Comparison of ENCODE assay signal across 8 mouse cellular contexts in the genomic region with DNA sequence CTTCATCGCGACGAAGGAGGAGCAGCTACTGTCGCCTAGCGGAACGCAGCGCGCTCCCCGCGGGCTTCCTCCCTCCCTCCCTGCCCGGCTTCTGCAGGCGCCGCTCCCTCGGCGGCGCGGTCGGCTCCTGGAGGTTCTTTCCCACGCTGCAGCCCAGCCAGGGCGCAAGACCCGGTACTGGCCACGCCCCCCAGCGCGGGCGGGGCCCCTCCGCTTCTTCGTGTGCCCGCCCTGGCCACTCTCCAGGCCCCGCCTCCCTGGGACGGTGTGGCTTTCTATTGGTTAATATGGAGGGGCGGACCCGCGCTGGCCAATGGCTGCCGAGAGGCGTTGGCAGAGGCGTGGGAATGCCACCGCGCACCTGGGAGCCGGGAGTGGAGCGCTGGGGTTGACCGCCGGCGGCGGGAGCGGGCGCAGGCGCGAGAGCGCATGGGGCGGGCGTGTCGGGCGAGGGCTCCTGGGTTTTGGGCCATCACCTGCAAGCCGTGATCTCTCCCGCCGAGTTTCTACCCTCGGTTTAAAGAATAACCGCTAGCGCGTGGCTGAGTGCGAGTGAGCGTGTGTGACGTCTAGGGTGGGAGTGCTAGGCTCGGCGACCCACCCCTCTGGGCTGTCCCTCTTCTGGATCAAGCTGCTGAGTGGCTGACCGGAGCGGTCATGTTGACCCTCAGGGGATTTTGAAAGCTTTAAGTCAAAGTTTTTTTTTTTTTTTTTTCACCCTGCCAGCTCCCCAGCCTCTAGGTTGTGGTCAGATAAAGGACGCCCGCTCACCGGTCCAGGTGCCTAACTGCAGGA. TPM values are rescaled to one million over a fixed set of nuclear protein-coding genes. Genes with fewer than 3 reads are reported as not detected.
DNase-seq lines count a peak whose midpoint lies in the region; ATAC-seq and TF ChIP-seq lines count a peak whose summit lies in the region.

TSS of gene Hey2 (minus strand) at position 159 of the 795 bp plus-strand sequence.

- peaks cover 67% of the 10 kb centered on the region for H3K27me3 ChIP-seq in lung, embryonic 15.5 days

- peak within 1 kb of the TSS; percentile 80 for H3K4me2 ChIP-seq in lung, embryonic 15.5 days

- peak; percentile 94 for DNase-seq in MN1 (ENCODE audit: low spot score)
- DNase-seq in cerebellum, adult 9-11 months: peak; percentile 98
- DNase-seq in layer of hippocampus, adult 9-10 months (ENCODE audit: low spot score): peak; percentile 91
- peak; percentile 89 to 90 for DNase-seq in thymus, adult 18-20 months

- peak within 1 kb of the TSS; percentile 29 for H3K9ac ChIP-seq in lung, embryonic 15.5 days

- no peaks in the 10 kb centered on the region for H3K36me3 ChIP-seq in lung, embryonic 15.5 days

- H3K4me3 ChIP-seq in lung, embryonic 15.5 days: peak within 1 kb of the TSS; percentile 55
- peak within 1 kb of the TSS; percentile 86 for H3K4me3 ChIP-seq in olfactory bulb, adult 2 months (ENCODE audit: insufficient read depth, low read depth, low read length)

- under 1% methylated on average over 70 of the region's 70 CpGs for WGBS in lung, embryonic 15.5 days
- under 1% methylated on average over 70 of the region's 70 CpGs for WGBS in olfactory bulb, adult 2 months

- TF ChIP-seq CTCF in olfactory bulb, adult 2 months (IDR thresholded peaks at IDR 0.05; ENCODE audit: insufficient read depth, low read depth, low read length): no peak

- no peaks in the 10 kb centered on the region for H3K9me3 ChIP-seq in lung, embryonic 15.5 days

- ATAC-seq in frontal cortex, adult (ENCODE audit: low TSS enrichment): peak; percentile 94
- ATAC-seq in hematopoietic stem cell, adult 5-6 weeks (replicated peaks in 1 of 2; ENCODE audit: insufficient read depth in 1 of 2, low FRiP score in 2 of 2, low TSS enrichment in 1 of 2, low read depth in 1 of 2, poor library complexity in 2 of 2, severe bottlenecking in 2 of 2): peak; percentile 92 to 93
- peak; percentile 99 for ATAC-seq in lung, embryonic 15.5 days (ENCODE audit: borderline replicate concordance, extremely low read depth, low FRiP score, low TSS enrichment)

- TF ChIP-seq POLR2A in olfactory bulb, adult 2 months (IDR thresholded peaks at IDR 0.05; ENCODE audit: insufficient read depth, low read depth, low read length): peak; percentile 56

- peaks cover 25% of the 10 kb centered on the region for H3K4me1 ChIP-seq in lung, embryonic 15.5 days
- peaks cover 7% of the 10 kb centered on the region for H3K4me1 ChIP-seq in olfactory bulb, adult 2 months (ENCODE audit: control insufficient read depth, insufficient read depth, low read length)

- H3K27ac ChIP-seq in lung, embryonic 15.5 days: peak within 1 kb of the TSS; percentile 4; the same call in 1 of the 2 replicates
- peak within 1 kb of the TSS; percentile 21; the same call in 1 of the 2 replicates for H3K27ac ChIP-seq in olfactory bulb, adult 2 months (ENCODE audit: insufficient read depth, low read depth, low read length)

RNA-seq across cellular contexts. Expression of gene Hey2, which starts in this region (rescaled TPM):
- 0.75 TPM in 1 of 2 replicates, not detected in the other for total RNA-seq in hematopoietic stem cell, adult 5-6 weeks (2017)
- polyA plus RNA-seq in lung, embryonic 15.5 days (2015; fragmentation: Nextera tagmentation; extraction: Ambion mirVana): 3.5 and 3.8 TPM in 2 replicates
- not detected in 2 replicates for polyA plus RNA-seq in olfactory bulb, adult 2 months (2012; ENCODE audit: insufficient read depth, insufficient read length, low replicate concordance, missing spikeins)

Comparison
In these comparisons a context has a peak if more than half of its experiments do, and no peak if none do; other contexts are left out.
1. Peak in every context shown above with its lines: DNase-seq, ATAC-seq, H3K4me3 ChIP-seq and H3K27ac ChIP-seq.
2. Peak in ATAC-seq in hematopoietic stem cell, adult 5-6 weeks; RNA of the gene not detected or under 1 TPM.